Mouse (Mus musculus) megakaryocyte-erythroid progenitor cell, adult 5-6 weeks (primary cell): ENCODE data around the gene Zfp710. TPM values are rescaled to one million over a fixed set of nuclear protein-coding genes. Genes with fewer than 3 reads are reported as not detected.
"Not testable (repeated sequence)": the region's sequence is repeated elsewhere in the genome, so short reads cannot be mapped to it uniquely, and the experiment has no call there.

Experiments
- ATAC-seq: replicated peaks from 2 replicates; pipeline ENCODE4 v1.8.0; 2016; ENCODE audit warnings: mild to moderate bottlenecking, inconsistent platforms; ENCODE audit not compliant: severe bottlenecking, poor library complexity, low FRiP score, low TSS enrichment
- total RNA-seq, 2 experiments: library from RNA; stranded (forward) in 1 of 2; stranded (reverse) in 1 of 2; fragments of 200-1000, 215-1000 nt in 1 of 2; fragments of >200 nt in 1 of 2; fragmentation: Nextera tagmentation in 1 of 2; gene quantifications; 2 replicates each; pipeline ENCODE4 v1.2.3; 2014 to 2017

Gene Zfp710
- total RNA-seq, 2 experiments from 2014 or later: 6.2 to 7.1 TPM

- peak; percentile 20; the same call in 1 of the 2 replicates for ATAC-seq
These were observed 1.7 kb downstream of the Zfp710 start for GRCm38 (mm10) chr7:80026118-80026989.

GRCm38 (mm10) chr7:80026990-80027635 is 2.5 kb downstream of the Zfp710 start:
- ATAC-seq: 0 out of 2 replicates have a peak, but pooled peaks have one; percentile 20

GRCm38 (mm10) chr7:80027636-80028417 is 3.2 kb downstream of the Zfp710 start:
- ATAC-seq: no peak

GRCm38 (mm10) chr7:80028418-80028720 is 3.8 kb downstream of the Zfp710 start:
- ATAC-seq: no peak

GRCm38 (mm10) chr7:80030009-80030408 is 5.4 kb downstream of the Zfp710 start:
- no peak for ATAC-seq

GRCm38 (mm10) chr7:80030486-80030885 is 5.9 kb downstream of the Zfp710 start:
- ATAC-seq: no peak

- ATAC-seq: no peak
These were observed 6.4 kb downstream of the Zfp710 start for GRCm38 (mm10) chr7:80030987-80031386.

GRCm38 (mm10) chr7:80031478-80031877 is 6.9 kb downstream of the Zfp710 start:
- no peak for ATAC-seq

GRCm38 (mm10) chr7:80032216-80033052 is 7.8 kb downstream of the Zfp710 start:
- ATAC-seq: peak; percentile 25; the same call in 1 of the 2 replicates

- ATAC-seq: no peak
These were observed 8.6 kb downstream of the Zfp710 start for GRCm38 (mm10) chr7:80033064-80033717.

- no peak for ATAC-seq
These were observed 9.2 kb downstream of the Zfp710 start for GRCm38 (mm10) chr7:80033771-80034170.

GRCm38 (mm10) chr7:80035086-80035485 is 10.5 kb downstream of the Zfp710 start:
- no peak for ATAC-seq

GRCm38 (mm10) chr7:80035748-80036147 is 11.1 kb downstream of the Zfp710 start:
- peak; percentile 78 for ATAC-seq

- ATAC-seq: no peak
These were observed 15.1 kb downstream of the Zfp710 start for GRCm38 (mm10) chr7:80039699-80040098.

GRCm38 (mm10) chr7:80044170-80044569 is 19.6 kb downstream of the Zfp710 start:
- no peak for ATAC-seq

GRCm38 (mm10) chr7:80047041-80047440 is 22.4 kb downstream of the Zfp710 start:
- ATAC-seq: no peak

GRCm38 (mm10) chr7:80049746-80050145 is 25.1 kb downstream of the Zfp710 start:
- ATAC-seq: no peak

- not testable (repeated sequence) for ATAC-seq
These were observed 25.8 kb downstream of the Zfp710 start for GRCm38 (mm10) chr7:80050382-80050781.

GRCm38 (mm10) chr7:80051835-80052234 is 27.2 kb downstream of the Zfp710 start:
- ATAC-seq: no peak
